Mouse (Mus musculus): ENCODE data around the gene Diaph3. TPM values are rescaled to one million over a fixed set of nuclear protein-coding genes. Genes with fewer than 3 reads are reported as not detected.

The Diaph3 gene
- total RNA-seq (2014; rRNA removed) (0.18 and 0.74 TPM in 2 replicates), polyA plus RNA-seq (2012; rRNA removed) (0.02 TPM in 1 of 2 replicates, not detected in the other)

DNA sequence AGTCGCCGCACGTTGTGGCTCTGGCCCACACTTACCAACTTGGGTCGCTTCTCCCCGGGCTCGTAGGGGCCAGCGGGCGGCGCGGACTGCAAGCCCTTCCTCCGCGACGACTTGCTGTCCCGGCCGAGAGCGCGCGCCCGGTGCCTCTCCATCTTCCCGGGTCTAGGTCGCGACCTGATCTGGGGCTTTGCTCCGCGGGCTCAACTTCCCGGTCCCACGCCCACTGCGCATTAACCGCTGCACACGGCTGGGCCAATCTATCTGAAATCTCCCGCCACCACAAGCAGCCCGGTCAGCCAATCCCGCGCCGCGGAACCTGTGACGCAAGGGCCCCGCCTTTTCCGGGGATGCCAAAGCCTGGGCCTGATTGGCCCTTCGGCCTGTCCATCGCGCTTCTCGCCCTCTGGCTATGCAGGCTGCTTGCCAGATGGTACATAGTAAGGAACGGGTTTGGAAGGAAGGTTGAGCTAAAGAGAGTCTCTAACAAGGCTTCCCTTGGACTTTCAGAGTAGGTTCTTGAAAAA is at the start of gene Diaph3:
Diaph3 (minus strand) TSS at position 273 of the 524 bp plus-strand sequence.
- Histone ChIP-seq H3K27ac (replicated peaks; ENCODE audit: insufficient read depth, low read depth, low read length) (no peak within 1 kb of the TSS), H3K36me3 (ENCODE audit: control insufficient read depth, insufficient read depth, low read length) (no peaks in the 10 kb centered on the region), H3K9ac (ENCODE audit: low read depth, low read length) (peak within 1 kb of the TSS; percentile 50), H3K4me3 (ENCODE audit: insufficient read depth, low read depth, low read length) (peak within 1 kb of the TSS; percentile 81), H3K27me3 (ENCODE audit: control insufficient read depth, insufficient read depth, low read length) (no peaks in the 10 kb centered on the region), H3K4me1 (ENCODE audit: control insufficient read depth, insufficient read depth, low read length) (peaks cover 1% of the 10 kb centered on the region; the same call in 1 of the 2 replicates), H3K79me2 (ENCODE audit: control insufficient read depth, insufficient read depth, low read length) (no peaks in the 10 kb centered on the region)
- WGBS = under 1% methylated on average over 43 of the region's 43 CpGs
- DNase-seq (ENCODE audit: extremely low read depth, low read depth, low spot score) = peak; percentile 82
- no peak for TF ChIP-seq CTCF (IDR thresholded peaks at IDR 0.05; ENCODE audit: low read depth, low read length)
- TF ChIP-seq POLR2A (IDR thresholded peaks at IDR 0.05; ENCODE audit: extremely low read depth, insufficient read depth, low read length) = no peak

DNA sequence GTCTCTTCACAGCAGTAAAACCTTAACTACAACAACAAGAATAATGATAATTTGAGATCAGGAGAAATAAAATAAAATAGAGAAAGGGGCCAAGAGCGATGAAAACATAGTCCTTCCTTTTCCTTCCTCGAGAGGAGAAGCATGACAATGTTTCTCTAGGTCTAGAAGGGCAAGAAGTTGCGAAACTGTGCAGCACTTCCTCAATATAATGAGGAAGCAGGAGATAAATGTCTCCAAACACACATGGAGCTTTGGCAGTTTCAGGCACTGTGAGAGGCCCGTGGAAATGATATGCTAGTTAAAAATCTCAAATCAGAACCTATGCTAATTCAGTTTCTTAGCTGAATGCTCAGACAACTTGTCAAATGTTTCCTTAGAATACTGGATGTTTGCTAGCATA is 49.6 kb upstream of the Diaph3 start:
- 66% methylated on average over 4 of the region's 4 CpGs for WGBS

DNA sequence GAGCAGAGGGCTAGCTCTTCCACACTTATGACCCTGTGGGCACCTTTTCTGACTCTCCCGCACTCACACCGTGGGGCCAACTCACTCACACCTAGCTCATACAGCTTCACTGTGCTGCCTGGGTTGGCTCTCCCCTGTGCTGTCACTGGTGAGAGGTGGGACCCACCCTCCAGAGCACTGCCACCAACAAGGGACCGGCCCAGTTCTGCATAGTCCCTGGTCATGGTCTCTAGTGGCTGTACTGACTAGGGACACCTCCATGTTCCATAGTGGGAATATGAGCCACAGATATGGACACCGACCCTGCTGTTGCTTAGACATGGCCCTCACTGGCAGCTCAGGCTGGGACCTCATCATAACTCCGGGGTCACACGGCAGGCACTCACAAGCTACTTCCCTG is 30.5 kb upstream of the Diaph3 start:
- 92% methylated on average over 6 of the region's 6 CpGs for WGBS
- H3K79me2 ChIP-seq (ENCODE audit: control insufficient read depth, insufficient read depth, low read length) = no peaks in the 10 kb centered on the region

More for the DNA sequence above, 49.6 kb upstream of the Diaph3 start:
- no peak for TF ChIP-seq CTCF (IDR thresholded peaks at IDR 0.05; ENCODE audit: low read depth, low read length)
- H3K9ac ChIP-seq (ENCODE audit: low read depth, low read length) = no peak overlapping the region
- no peaks in the 10 kb centered on the region for H3K79me2 ChIP-seq (ENCODE audit: control insufficient read depth, insufficient read depth, low read length)
- H3K27me3 ChIP-seq (ENCODE audit: control insufficient read depth, insufficient read depth, low read length) = no peaks in the 10 kb centered on the region
- H3K27ac ChIP-seq (replicated peaks; ENCODE audit: insufficient read depth, low read depth, low read length) = no peak overlapping the region
- H3K36me3 ChIP-seq (ENCODE audit: control insufficient read depth, insufficient read depth, low read length) = no peaks in the 10 kb centered on the region
- no peak overlapping the region for H3K4me3 ChIP-seq (ENCODE audit: insufficient read depth, low read depth, low read length)
- no peaks in the 10 kb centered on the region for H3K4me1 ChIP-seq (ENCODE audit: control insufficient read depth, insufficient read depth, low read length)
- DNase-seq (ENCODE audit: extremely low read depth, low read depth, low spot score) = peak; percentile 48

DNA sequence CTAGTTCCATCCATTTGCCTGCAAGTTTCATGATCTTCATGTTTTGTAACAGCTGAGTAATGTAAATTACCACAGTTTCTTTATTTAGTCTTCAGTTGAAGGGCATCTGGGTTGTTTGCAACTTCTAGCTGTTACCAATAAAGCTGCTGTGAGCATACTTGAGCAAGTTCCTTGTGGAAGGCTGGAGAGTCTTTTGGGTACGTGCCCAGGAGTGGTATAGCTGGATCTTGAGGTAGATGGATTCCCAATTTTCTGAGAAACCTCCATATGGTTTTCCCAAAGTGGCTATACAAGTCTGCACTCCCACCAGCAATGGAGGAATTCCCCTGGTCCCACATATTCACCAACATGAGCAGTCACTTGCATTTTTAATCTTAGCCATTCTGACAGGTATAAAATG is 28.1 kb upstream of the Diaph3 start:
- no peak for DNase-seq (ENCODE audit: extremely low read depth, low read depth, low spot score)
- TF ChIP-seq POLR2A (IDR thresholded peaks at IDR 0.05; ENCODE audit: extremely low read depth, insufficient read depth, low read length) = no peak
- no peak for TF ChIP-seq CTCF (IDR thresholded peaks at IDR 0.05; ENCODE audit: low read depth, low read length)
- Histone ChIP-seq H3K27ac (replicated peaks; ENCODE audit: insufficient read depth, low read depth, low read length) (no peak overlapping the region), H3K4me3 (ENCODE audit: insufficient read depth, low read depth, low read length) (no peak overlapping the region), H3K79me2 (ENCODE audit: control insufficient read depth, insufficient read depth, low read length) (no peaks in the 10 kb centered on the region), H3K36me3 (ENCODE audit: control insufficient read depth, insufficient read depth, low read length) (no peaks in the 10 kb centered on the region), H3K4me1 (ENCODE audit: control insufficient read depth, insufficient read depth, low read length) (no peaks in the 10 kb centered on the region), H3K9ac (ENCODE audit: low read depth, low read length) (no peak overlapping the region), H3K27me3 (ENCODE audit: control insufficient read depth, insufficient read depth, low read length) (no peaks in the 10 kb centered on the region)
- 41% methylated on average over 1 of the region's 1 CpGs for WGBS

More for the DNA sequence above, 30.5 kb upstream of the Diaph3 start:
- Histone ChIP-seq H3K4me1 (ENCODE audit: control insufficient read depth, insufficient read depth, low read length) (no peaks in the 10 kb centered on the region), H3K4me3 (ENCODE audit: insufficient read depth, low read depth, low read length) (no peak overlapping the region), H3K27me3 (ENCODE audit: control insufficient read depth, insufficient read depth, low read length) (no peaks in the 10 kb centered on the region), H3K9ac (ENCODE audit: low read depth, low read length) (no peak overlapping the region), H3K36me3 (ENCODE audit: control insufficient read depth, insufficient read depth, low read length) (no peaks in the 10 kb centered on the region), H3K27ac (replicated peaks; ENCODE audit: insufficient read depth, low read depth, low read length) (no peak overlapping the region)
- no peak for TF ChIP-seq POLR2A (IDR thresholded peaks at IDR 0.05; ENCODE audit: extremely low read depth, insufficient read depth, low read length)
- no peak for TF ChIP-seq CTCF (IDR thresholded peaks at IDR 0.05; ENCODE audit: low read depth, low read length)
- no peak for DNase-seq (ENCODE audit: extremely low read depth, low read depth, low spot score)

DNA sequence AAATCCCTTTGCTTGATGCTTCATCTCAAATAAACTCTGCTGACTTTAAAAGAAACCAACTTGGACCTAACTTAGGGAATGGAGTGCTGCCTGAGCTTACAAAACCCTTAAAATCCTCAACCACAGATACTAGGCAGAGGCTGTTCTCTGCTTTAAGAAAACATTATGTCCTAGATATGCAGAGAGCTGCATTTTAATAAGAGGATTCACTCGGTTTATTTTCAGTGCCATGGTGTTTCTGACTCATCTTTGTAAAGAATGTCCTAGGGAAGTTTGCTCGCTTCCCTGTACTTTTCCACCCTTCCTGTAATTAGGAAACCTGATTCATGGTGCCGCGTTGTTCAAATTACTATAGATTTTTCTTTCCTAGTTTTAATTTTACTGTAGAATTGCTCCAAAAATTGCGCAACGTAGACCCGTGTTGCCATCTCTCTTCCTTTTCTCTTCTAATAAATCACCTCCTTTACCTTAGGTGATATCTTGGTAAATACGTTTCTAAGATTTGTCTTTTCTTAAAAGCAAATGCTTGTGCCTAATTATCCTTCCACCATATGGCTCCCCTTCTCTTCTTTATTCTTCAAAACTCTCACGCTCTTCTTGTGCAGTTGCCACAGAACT is 14.7 kb upstream of the Diaph3 start:
- Histone ChIP-seq H3K27ac (replicated peaks; ENCODE audit: insufficient read depth, low read depth, low read length) (no peak overlapping the region), H3K4me3 (ENCODE audit: insufficient read depth, low read depth, low read length) (no peak overlapping the region), H3K4me1 (ENCODE audit: control insufficient read depth, insufficient read depth, low read length) (no peaks in the 10 kb centered on the region), H3K27me3 (ENCODE audit: control insufficient read depth, insufficient read depth, low read length) (no peaks in the 10 kb centered on the region), H3K9ac (ENCODE audit: low read depth, low read length) (no peak overlapping the region), H3K36me3 (ENCODE audit: control insufficient read depth, insufficient read depth, low read length) (no peaks in the 10 kb centered on the region), H3K79me2 (ENCODE audit: control insufficient read depth, insufficient read depth, low read length) (no peaks in the 10 kb centered on the region)
- TF ChIP-seq POLR2A (IDR thresholded peaks at IDR 0.05; ENCODE audit: extremely low read depth, insufficient read depth, low read length) = no peak
- no peak for TF ChIP-seq CTCF (IDR thresholded peaks at IDR 0.05; ENCODE audit: low read depth, low read length)
- DNase-seq (ENCODE audit: extremely low read depth, low read depth, low spot score) = no peak
- WGBS = 79% methylated on average over 9 of the region's 9 CpGs

DNA sequence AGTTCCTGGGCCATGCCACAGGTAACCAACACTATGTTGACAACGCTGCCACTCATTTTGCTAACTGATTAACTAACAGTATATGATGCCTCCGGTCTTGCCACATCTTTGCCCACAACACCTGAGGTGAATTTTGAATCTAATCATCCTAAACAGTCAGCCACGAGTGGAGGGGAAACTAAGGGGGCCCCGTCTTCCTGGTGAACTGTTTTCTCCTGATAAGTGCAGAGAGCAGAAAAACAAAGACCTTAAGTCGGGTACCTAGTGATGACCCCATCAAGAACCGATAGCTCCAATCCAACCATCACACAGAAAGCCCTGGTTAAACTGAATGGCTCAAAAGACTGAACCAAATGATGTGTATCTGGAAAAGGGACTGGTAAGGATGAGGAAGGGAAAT is 8.6 kb upstream of the Diaph3 start:
- WGBS = 77% methylated on average over 6 of the region's 6 CpGs
- Histone ChIP-seq H3K4me1 (ENCODE audit: control insufficient read depth, insufficient read depth, low read length) (no peaks in the 10 kb centered on the region), H3K36me3 (ENCODE audit: control insufficient read depth, insufficient read depth, low read length) (no peaks in the 10 kb centered on the region), H3K79me2 (ENCODE audit: control insufficient read depth, insufficient read depth, low read length) (no peaks in the 10 kb centered on the region), H3K27me3 (ENCODE audit: control insufficient read depth, insufficient read depth, low read length) (no peaks in the 10 kb centered on the region), H3K4me3 (ENCODE audit: insufficient read depth, low read depth, low read length) (no peak overlapping the region), H3K27ac (replicated peaks; ENCODE audit: insufficient read depth, low read depth, low read length) (no peak overlapping the region), H3K9ac (ENCODE audit: low read depth, low read length) (no peak overlapping the region)
- TF ChIP-seq CTCF (IDR thresholded peaks at IDR 0.05; ENCODE audit: low read depth, low read length) (no peak), POLR2A (IDR thresholded peaks at IDR 0.05; ENCODE audit: extremely low read depth, insufficient read depth, low read length) (no peak)
- no peak for DNase-seq (ENCODE audit: extremely low read depth, low read depth, low spot score)

All from liver, adult 2 months (tissue).